Mouse (Mus musculus) T-helper 17 cell (primary cell): ENCODE data around the gene Pgls.

Source experiments
- in situ Hi-C, 2 experiments: fragments of 300-600 bp; cut with MboI, MseI; formaldehyde crosslinking; loops; 1 replicate in 1 of 2; 2 replicates in 1 of 2; pipeline ENCODE4 v1.15.1; 2025; ENCODE audit warnings: high pct_unique_total_duplicates in 2 of 2

The Pgls gene

DNA sequence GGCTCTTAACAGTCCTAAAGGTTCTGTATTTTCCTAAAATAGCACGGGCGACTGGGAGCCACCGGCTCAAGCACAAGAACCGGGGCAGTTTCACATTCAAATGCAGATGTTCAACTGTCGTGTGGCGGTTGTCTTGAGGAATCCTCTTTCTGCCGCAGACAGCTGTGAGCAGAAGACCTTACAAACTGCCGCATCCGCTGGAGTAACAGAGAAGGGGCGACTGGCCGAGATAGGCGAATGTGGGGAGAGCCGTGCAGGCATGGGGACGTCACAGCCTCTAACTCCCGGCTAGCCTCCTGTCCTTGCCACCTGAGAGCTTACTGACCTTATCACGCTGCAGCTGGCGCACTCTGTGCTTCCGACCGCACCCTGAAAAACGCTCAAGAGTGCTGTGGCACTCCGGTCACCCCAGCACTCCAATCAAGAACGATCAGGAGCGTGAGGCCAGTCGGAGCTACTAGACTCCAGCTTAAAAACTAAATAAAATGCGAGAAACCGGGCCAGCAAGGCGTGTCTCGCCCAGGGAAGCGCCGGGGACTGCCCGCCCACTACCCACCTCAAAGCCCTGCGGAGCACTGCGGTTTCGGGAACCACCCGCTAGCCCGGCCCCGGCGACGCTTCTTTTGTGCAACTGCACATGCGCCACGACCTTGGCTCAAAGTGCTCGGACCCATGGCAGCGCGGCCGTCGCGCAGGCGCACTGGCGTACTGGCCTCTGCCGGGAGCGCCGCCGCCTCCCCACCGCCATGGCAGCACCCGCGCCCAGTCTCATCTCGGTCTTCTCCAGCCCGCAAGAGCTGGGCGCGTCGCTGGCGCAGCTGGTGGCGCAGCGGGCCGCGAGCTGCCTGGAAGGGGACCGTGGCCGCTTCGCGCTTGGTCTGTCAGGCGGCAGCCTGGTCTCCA is at the start of gene Pgls:
Gene Pgls (plus strand): TSS at position 706 of the 903 bp plus-strand sequence.
- in situ Hi-C loops, result no loop called here

DNA sequence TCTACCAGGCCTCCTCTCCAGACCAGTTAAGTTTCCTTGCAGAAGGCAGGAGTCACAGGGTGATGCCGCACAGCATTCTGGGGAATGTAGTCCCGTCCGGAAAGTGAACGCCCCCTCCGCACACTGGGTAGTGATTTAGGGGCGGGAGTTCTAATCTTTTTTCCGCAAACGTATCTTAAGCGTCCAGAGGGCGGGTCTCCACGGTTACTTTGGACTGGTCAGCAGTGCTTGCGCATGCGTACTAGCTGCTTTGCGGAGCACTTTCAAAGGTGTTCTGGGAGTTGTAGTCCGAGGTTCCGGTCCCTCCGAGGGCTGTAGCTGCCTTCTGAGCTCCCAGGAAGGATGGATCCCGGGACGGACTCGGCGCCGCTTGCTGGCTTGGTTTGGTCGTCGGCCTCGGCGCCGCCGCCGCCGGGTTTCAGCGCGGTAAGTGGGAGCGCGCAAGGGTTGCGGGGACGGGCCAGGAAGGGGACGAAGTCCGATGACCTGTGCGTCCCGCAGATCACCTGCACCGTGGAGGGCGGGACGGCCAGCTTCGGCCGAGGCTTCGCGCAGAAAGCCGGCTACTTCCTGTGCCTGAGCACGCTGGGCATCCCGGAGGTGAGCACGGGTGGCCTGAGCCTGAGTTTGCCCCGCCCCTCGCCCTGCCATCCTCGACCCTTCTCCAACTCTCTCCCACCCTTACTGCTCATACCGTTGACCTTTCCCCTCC is 49.2 kb upstream of the Pgls start, which contains the start of gene Mvb12a:
Gene Mvb12a (plus strand): TSS at position 291 of the 712 bp plus-strand sequence.
- in situ Hi-C loops, result no loop called here

DNA sequence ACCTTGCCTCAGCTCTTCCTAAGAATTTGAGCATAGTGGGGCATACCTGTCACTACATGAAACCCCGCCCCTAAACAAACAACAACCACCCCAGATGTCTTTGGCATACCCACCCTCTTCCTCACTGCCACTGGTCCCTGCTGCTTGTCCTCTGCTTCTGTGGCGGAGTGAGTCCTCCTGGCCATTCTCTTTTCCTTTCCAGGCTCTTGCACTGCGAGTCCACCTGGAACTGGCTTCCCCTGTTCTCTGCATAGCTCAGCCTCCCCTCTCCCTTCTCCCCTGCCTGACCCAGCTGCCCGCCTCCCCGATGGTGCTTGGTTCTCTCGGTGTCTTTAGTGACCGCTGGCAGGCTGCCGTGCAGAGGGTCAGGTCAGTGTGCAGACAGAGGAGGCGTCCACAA is 48.2 kb upstream of the Pgls start:
- in situ Hi-C loops, result no loop called here

DNA sequence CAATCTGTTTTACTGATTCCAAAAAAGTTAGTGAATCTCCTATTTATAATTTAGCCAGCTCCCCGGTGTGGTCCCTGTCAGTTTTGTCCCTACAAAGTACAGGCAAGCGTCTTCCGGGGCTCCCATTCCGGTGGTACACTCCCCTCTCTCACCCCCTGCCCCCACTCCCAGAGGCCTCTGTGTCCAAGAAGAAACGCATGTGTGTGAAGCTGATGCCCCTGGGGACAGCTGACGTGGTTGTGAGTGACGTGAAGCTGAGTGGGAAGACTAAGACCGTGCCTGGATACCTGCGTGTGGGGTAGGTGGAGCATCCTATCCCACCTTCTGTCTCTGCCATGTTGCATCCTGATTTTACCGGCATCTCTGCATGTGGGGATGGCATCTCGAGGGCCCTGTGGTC is 46.9 kb upstream of the Pgls start:
- in situ Hi-C loops, result no loop called here

DNA sequence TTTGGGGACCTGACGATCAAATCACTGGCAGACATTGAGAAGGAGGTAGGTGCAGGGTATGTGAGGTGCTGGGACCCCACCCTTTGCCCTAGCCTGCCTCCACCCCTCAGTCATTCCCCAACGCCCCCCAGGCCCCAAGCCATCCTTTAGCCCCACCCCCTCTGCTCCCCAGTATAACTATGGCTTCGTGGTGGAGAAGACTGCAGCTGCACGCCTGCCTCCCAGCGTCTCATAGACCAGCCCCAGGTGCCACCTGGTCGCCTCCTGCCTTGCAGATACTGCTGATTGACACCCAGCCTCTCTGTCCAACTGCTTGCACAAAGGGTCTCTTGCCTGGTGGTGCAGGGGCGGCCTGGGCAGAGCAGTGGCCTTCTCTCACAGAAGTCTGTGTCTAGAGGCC is 44.4 kb upstream of the Pgls start:
- in situ Hi-C loops, result no loop called here

DNA sequence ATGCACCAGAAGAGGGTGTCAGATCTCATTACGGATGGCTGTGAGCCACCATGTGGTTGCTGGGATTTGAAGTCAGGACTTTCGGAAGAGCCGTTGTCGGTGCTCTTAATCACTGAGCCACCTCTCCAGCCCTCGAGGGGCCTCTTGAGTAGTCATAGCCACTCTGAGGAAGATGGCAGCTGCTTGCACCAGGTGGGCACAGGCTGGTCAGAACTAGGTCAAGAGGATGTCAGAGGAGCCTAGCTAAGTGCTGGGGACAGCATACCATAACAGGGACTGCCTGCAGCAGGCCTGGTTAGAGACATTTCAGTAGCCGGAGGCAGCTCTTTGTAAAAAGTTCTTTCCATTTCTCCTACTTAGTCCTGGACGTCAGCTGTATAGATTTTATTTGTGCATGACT is 41.2 kb upstream of the Pgls start:
- in situ Hi-C loops, result no loop called here

DNA sequence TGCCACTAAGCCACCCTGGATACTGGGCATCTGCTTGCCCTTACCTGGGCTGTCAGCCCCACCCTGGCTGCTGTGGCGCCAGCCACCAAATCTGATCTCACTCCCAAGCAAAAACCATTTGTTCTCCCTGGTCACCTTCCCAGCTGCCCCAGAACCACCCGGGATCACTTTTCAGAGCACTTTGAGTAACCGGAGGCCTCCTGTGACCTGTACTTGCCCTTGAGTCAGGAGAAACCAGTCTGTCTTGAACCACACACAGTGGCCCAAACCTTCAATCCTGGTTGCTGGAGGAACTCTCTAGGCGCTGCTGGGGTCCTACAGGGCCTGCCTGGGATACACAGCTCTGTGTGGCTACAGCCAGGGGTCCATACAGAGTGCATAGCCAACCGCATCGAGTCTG is 39.2 kb upstream of the Pgls start:
- in situ Hi-C loops, result no loop called here

DNA sequence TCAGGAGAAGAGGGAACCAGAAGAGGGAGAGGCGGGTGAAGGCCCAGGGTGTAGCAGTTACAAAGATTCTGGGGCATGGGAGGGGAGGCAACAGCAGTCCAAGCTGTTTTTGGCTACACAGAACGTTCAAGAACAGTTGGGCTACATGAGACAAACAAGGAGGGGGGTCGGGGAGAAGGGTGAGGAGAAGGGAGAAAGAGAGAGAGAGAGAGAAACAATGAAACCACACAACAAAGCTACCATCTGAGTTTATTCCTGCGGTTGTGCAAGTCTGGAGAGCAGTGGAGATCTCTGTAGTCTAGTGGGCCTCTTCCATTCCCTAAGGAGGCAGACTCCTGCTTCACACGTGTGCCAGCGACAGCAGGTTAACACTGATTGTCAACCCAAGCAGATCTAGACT is 38.0 kb upstream of the Pgls start:
- in situ Hi-C loops, result no loop called here

DNA sequence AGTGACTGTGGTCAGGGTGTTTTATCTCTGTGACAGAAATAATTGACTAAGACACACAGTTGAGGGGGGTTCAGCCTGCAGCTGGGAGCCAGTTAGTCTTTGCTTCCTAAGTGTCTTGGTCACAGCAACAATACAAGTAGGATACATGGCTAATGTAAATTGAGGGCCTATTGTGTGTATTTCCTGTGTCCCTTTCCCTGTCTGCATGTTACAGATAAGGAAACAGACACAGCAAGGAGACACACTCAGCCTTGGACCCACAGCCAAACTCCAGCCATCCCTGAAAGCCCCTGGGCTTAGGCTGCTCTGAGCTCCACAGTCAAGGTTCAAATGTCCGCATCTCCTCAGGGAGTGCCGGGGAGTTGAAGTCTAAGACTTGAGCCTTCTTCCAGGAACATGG is 37.3 kb upstream of the Pgls start:
- in situ Hi-C loops, result no loop called here

DNA sequence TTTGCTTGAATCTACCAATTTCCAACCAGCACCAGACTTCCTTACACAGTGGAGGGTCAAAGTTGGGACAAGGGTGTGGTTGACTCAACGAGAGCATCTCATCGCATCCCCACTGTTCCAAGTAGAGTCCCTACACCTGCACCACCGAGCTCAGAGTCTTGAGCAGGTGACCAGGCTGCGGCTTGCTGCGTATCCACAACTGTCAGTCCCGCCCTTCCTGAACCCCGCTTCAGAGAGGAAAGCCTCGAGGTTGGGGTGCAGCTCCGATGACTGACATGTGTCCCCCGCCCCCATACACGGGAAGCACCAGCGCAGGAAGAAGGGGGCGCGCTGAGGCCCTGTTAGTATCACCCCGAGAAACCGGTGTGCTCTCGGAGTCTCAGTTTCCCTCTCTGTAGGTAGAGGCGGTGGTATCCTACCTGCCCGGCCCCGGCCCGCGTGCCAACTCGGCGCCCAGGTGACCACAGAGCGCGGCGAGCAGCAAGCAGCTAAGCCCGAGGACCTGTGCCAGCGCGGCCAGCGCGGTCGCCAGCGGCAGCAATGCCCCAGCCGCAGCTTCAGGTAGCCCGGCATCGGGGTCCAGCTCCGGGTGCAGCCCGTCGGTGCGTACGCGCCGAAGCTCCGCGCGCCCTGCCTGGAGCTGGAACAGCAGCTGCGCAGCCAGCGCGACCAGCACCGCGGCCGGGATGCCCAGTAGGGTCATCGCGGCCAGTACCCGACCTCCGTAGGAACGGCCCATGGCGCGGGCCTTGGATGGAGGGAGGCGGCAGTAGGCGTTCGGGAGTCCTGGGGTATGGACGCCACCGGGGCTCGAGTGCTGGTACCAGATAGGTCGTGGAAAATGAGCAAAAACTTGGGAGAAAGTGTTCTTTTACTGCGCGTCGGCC is 33.7 kb upstream of the Pgls start, which contains the start of gene Tmem221:
Gene Tmem221 (minus strand): TSS at position 801 of the 887 bp plus-strand sequence.
- in situ Hi-C loops, result no loop called here

DNA sequence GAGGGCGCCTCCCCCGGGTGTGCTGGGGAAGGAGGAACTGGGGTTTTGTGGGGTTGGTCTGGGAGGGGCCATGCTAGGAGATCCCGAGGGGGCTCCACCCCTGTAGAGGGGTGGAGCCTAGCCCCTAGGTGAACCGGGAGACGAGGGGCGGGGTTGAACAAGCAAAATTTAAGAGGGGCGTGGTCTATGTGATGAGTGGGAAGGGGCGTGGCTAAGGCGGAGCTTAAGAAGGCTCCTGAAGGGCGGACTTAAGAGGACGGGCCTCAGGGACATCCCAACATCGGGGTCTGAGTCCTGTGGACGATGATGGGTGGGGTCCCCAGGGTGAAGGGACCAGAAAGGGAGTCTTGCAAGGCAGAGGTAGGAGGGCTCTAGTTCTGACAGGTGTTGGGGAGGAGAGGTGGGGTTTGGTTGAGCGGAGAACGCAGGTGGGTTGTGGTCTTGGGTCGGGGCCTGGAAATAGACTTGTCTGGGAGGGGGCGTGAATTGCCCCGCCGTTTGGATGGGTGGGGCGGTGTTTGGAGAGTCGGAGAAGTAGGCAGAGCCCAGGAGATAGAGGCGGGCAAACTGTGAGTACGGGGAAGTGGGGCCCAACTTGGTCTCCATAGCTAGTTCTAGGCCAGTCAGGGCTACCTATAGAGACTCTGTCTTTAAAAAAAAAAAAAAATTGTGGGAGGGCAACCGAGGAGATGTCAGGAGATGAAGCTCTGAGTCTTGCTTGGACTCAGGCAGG is 32.9 kb upstream of the Pgls start:
- in situ Hi-C loops, result no loop called here

DNA sequence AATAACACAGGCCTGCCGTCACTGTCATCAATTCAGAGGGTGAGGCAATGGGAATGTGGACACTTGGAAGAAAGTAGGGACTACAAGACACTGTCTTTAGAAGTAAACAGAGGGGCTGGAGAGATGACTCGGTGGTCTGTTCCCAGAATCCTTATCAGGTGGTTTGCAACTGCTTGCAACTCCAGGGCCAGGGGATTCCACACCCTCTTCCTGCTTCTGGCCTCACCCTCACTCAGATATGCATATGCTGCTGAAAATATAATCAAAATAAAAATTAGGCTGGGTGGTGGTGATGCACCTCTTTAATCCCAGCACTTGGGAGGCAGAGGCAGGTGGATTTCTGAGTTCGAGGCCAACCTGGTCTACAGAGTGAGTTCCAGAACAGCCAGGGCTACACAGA is 31.9 kb upstream of the Pgls start:
- in situ Hi-C loops, result loop anchor here (5.0 to 10.0 kb wide), 3 partner anchors 37 to 105 kb away; partner anchors contain the start of gene Fam129c (in 1 of the 2)

DNA sequence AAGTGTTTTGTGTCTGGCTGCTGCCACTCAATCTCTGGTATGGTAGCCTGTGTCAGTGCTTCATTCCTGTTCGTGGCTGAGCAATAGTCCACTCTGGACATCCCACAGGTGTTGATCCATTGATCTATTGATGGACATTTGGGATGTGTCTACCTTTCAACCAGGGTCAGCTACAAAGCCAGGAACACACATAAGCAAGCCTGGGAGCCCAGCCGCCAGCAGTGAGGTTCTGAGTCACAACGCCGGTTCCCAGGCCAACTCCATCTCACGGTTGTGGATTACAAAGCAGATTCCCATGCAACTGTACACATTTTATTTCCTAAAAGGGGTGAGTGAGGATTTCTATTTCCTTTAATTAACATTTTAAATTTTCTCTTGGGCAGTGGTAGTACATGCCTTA is 31.2 kb upstream of the Pgls start:
- in situ Hi-C loops, result loop anchor here (5.0 to 10.0 kb wide), 3 partner anchors 37 to 104 kb away; partner anchors contain the start of gene Fam129c (in 1 of the 2)

DNA sequence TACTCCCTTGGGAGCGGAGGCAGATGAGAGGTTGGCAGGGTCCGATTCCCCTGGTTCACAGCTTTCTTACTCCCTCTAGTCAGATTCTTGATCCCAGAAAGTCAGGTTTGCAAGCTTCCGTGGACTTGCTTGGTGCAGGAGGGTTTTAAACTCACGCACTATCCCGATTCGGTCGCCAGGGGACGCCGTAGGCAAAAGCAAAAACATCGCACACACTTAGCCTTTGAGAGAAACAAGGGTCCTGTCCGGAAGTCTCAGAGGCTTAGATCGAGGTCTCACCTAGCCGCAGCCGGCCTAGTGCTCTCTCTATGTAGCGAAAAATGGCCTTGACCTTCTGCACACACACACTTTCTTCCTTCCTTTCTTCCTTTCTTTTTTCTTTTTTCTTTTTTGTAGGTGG is 30.6 kb upstream of the Pgls start:
- in situ Hi-C loops, result loop anchor here (5.0 to 10.0 kb wide), 3 partner anchors 36 to 103 kb away; partner anchors contain the start of gene Fam129c (in 1 of the 2)

DNA sequence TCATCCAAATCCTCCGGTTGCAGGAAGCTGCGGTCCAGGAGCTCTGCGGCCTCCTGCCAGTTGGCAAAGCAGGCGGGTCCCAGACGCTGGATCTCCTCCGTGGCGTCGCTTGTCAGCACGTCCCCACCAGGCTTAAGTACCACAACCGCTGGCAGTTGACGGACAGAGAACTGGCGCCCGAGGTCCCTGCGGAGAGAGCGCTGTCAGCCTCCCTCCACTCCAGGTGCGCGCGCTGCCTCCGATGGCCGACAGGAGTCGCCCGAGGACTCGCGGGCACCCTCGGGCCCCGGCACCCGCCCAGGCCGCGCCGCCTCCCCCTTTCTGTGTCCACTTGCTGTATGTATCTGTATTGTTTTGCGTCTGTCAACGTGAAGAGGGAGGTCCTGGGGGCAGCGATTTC is 29.2 kb upstream of the Pgls start:
- in situ Hi-C loops, result loop anchor here (5.0 to 10.0 kb wide), 3 partner anchors 35 to 102 kb away; partner anchors contain the start of gene Fam129c (in 1 of the 2)

DNA sequence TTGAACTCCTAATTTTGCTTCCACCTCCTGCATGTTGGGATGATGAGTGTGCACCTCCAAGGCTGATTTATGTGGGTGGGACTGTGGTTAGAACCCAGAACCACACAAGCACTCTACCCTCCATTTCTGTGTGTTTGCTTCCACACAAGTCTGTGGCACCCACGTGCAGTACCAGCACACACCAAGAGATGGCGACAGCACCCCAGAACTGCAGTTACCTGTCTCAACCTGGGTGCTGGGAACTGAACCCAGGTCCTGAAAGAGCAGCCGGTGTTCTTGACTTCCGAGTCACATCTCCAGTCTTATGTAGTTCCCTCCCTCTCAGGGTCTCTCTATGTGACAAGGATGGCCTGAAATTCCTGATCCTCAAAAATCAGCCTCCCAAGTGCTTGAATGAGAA is 28.0 kb upstream of the Pgls start:
- in situ Hi-C loops, result loop anchor here (5.0 to 10.0 kb wide), 3 partner anchors 33 to 101 kb away; partner anchors contain the start of gene Fam129c (in 1 of the 2)

DNA sequence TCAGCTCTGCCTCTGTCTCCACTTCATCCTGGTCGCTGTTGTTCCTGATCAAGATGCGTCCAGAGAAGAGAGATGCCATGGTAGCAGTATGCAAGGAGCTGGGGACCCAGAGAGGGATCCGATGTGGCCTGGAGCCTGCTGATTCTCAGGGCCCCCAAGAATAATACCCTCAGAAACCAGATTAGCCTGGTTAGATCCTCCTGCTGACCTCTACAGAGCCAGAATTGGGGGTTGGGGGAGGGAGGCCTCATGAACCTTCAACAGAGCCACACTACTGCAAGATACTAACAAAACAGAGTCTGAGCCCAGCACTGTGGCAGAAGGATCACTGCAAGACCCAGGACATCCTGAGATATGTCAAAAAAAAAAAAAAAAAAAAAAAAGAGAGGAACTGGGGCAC is 25.5 kb upstream of the Pgls start, which contains the start of gene Nxnl1:
Gene Nxnl1 (minus strand): TSS at position 101 of the 400 bp plus-strand sequence.
- in situ Hi-C loops, result loop anchor here in 1 of 2 experiments (10.0 kb wide), 1 partner anchor 98 kb away; no protein-coding TSS in a partner anchor

DNA sequence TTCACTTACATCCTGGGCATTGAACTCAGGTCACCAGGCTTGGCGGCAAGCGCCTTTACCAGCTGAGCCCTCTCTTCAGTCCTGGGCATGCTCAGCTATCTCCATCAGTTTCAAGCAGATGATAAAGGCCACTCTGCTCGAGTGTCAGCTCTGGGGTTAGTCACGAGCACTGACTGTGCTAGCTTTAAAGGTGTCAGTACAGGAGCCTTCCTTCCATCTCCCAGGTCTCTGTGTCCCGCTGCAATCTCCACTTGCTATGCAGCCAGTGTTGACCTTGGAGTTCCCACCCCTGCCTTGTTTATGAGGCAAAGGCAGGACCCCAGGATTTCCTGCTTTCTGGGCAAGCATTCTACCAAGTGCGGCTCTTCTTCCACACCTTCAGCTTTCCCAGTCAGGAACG is 24.4 kb upstream of the Pgls start:
- in situ Hi-C loops, result loop anchor here in 1 of 2 experiments (10.0 kb wide), 1 partner anchor 97 kb away; no protein-coding TSS in a partner anchor

DNA sequence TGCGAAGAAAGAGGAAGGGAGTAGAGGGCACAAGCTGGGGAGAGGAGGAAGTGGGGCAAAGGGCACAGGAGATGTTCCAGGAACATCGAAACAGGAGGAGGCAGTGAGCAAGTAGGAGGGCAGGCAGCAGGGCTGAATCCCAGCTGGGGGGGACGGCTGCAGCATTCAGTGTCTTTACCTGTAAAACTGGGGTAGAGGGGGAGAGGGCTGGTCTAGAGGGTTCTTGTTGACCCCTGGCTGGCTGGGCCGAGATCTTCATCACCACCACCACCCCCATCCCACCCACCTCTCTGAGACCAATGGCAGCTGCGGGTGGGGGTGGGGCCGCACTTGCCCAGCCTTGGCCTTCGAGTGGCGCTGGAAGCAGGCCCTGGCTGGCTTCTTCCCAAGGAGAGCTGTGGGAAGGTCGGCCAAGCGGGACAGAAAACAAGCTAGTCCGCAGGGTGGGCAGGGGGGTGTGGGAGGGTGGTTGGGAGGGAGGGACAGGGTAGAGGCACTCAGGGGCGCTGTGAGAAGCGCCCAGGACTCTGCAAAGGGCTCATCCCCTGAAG is 23.5 kb upstream of the Pgls start, which contains the start of gene Slc27a1:
Gene Slc27a1 (plus strand): TSS at position 496 of the 551 bp plus-strand sequence.
- in situ Hi-C loops, result loop anchor here in 1 of 2 experiments (10.0 kb wide), 1 partner anchor 96 kb away; no protein-coding TSS in a partner anchor
